Mouse (Mus musculus) thymus, adult 2 months (tissue): ENCODE measurements at regions not wholly inside any gene's neighbourhood (a gene's known extent, or its start where the extent isn't known, plus 50 kb on each side); places are given as distances from the start of the nearest gene placed in this dataset.

Experiments
- DNase-seq: peaks from one replicate; pipeline ENCODE4 v3.0.0; 2021
- H3K27ac ChIP-seq: fragments of 200-500 bp; 2 replicates; pipeline ENCODE4 v1.5.1; 2012; ENCODE audit warnings: low read length, control low read depth; ENCODE audit not compliant: control insufficient read depth, insufficient read depth
- H3K27me3 ChIP-seq: fragments of 200-500 bp; 2 replicates; pipeline ENCODE4 v1.6.1; 2012; ENCODE audit warnings: mild to moderate bottlenecking, low read length, moderate library complexity, mixed read lengths; ENCODE audit not compliant: control insufficient read depth, insufficient read depth
- H3K36me3 ChIP-seq: fragments of 200-500 bp; 2 replicates; pipeline ENCODE4 v1.6.1; 2012; ENCODE audit warnings: mild to moderate bottlenecking, low read length, moderate library complexity; ENCODE audit not compliant: control insufficient read depth, insufficient read depth
- H3K4me1 ChIP-seq: fragments of 200-500 bp; replicated peaks from 2 replicates; pipeline ENCODE4 v1.6.1; 2012; ENCODE audit warnings: low read length; ENCODE audit not compliant: control insufficient read depth, insufficient read depth
- H3K4me3 ChIP-seq: fragments of 200-500 bp; 2 replicates; pipeline ENCODE4 v1.5.1; 2012; ENCODE audit warnings: mild to moderate bottlenecking, low read length, control low read depth, moderate library complexity; ENCODE audit not compliant: control insufficient read depth, insufficient read depth
- CTCF ChIP-seq: fragments of 200-500 bp; IDR thresholded peaks from 2 replicates; pipeline ENCODE4 v1.5.1; 2012; ENCODE audit warnings: mild to moderate bottlenecking, control low read depth, low read length, moderate library complexity, borderline replicate concordance; ENCODE audit not compliant: control insufficient read depth, poor library complexity, insufficient read depth; ENCODE audit errors: extremely low read depth
- POLR2A ChIP-seq: fragments of 200-500 bp; IDR thresholded peaks from 2 replicates; pipeline ENCODE4 v1.6.1; 2012; ENCODE audit warnings: mild to moderate bottlenecking, low read length, control low read depth, moderate library complexity; ENCODE audit not compliant: control insufficient read depth, poor library complexity, insufficient read depth; ENCODE audit errors: extremely low read depth
- WGBS: fragments of 180-500 bp; shearing (Covaris S2); methylation state at CpG from one replicate; pipeline ENCODE4 v1.1.7; 2018; 5-methylcytosine and 5-hydroxymethylcytosine counted together

- H3K36me3 ChIP-seq, result no peaks in the 10 kb centered on the region
- no peak overlapping the region for H3K27ac ChIP-seq
- WGBS, result 48% methylated on average over 15 of the region's 15 CpGs
- H3K27me3 ChIP-seq, result no peaks in the 10 kb centered on the region
- TF ChIP-seq POLR2A, result no peak
- 0 out of 2 replicates have a peak, but pooled peaks have one; percentile 16 for TF ChIP-seq CTCF
- no peak overlapping the region for H3K4me3 ChIP-seq
- DNase-seq, result no peak
- peaks cover 4% of the 10 kb centered on the region; the same call in 1 of the 2 replicates for H3K4me1 ChIP-seq
Measured at GRCm38 (mm10) chr3:41408821-41409737, 146.5 kb upstream of the Jade1 start.

GRCm38 (mm10) chr3:41408423-41408820 is 147.1 kb upstream of the Jade1 start:
- no peak for TF ChIP-seq POLR2A
- no peak for TF ChIP-seq CTCF
- no peaks in the 10 kb centered on the region for H3K36me3 ChIP-seq
- WGBS, result 19% methylated on average over 14 of the region's 14 CpGs
- peak; percentile 63 for DNase-seq
- no peak overlapping the region for H3K4me3 ChIP-seq
- no peak overlapping the region for H3K27ac ChIP-seq
- peaks cover 4% of the 10 kb centered on the region; the same call in 1 of the 2 replicates for H3K4me1 ChIP-seq
- H3K27me3 ChIP-seq, result no peaks in the 10 kb centered on the region

- no peak overlapping the region for H3K27ac ChIP-seq
- no peaks in the 10 kb centered on the region for H3K36me3 ChIP-seq
- no peak for DNase-seq
- no peak overlapping the region for H3K4me3 ChIP-seq
- H3K4me1 ChIP-seq, result peaks cover 4% of the 10 kb centered on the region; the same call in 1 of the 2 replicates
- no peaks in the 10 kb centered on the region for H3K27me3 ChIP-seq
- no peak for TF ChIP-seq POLR2A
- 90% methylated on average over 9 of the region's 9 CpGs for WGBS
Measured at GRCm38 (mm10) chr3:41407988-41408387, 147.5 kb upstream of the Jade1 start.

GRCm38 (mm10) chr3:41407520-41407919 is 148.0 kb upstream of the Jade1 start:
- 95% methylated on average over 1 of the region's 1 CpGs for WGBS
- H3K4me1 ChIP-seq, result peaks cover 4% of the 10 kb centered on the region; the same call in 1 of the 2 replicates
- no peaks in the 10 kb centered on the region for H3K36me3 ChIP-seq
- no peaks in the 10 kb centered on the region for H3K27me3 ChIP-seq
- H3K27ac ChIP-seq, result no peak overlapping the region
- TF ChIP-seq CTCF, result no peak
- no peak for TF ChIP-seq POLR2A
- H3K4me3 ChIP-seq, result no peak overlapping the region
- DNase-seq, result no peak

- Histone ChIP-seq H3K27me3 (no peaks in the 10 kb centered on the region), H3K4me3 (no peak overlapping the region), H3K4me1 (no peaks in the 10 kb centered on the region), H3K36me3 (no peaks in the 10 kb centered on the region), H3K27ac (no peak overlapping the region)
- WGBS, result 86% methylated on average over 4 of the region's 4 CpGs
- DNase-seq, result no peak
- TF ChIP-seq CTCF (no peak), POLR2A (no peak)
Measured at GRCm38 (mm10) chr3:41401881-41402280, 153.7 kb upstream of the Jade1 start.

GRCm38 (mm10) chr3:41389868-41390267 is 165.7 kb upstream of the Jade1 start:
- Histone ChIP-seq H3K27me3 (no peaks in the 10 kb centered on the region), H3K4me3 (no peak overlapping the region), H3K4me1 (no peaks in the 10 kb centered on the region), H3K27ac (no peak overlapping the region), H3K36me3 (no peaks in the 10 kb centered on the region)
- no peak for DNase-seq
- WGBS, result 51% methylated on average over 6 of the region's 6 CpGs
- TF ChIP-seq POLR2A (no peak), CTCF (no peak)
